Mouse (Mus musculus): ENCODE data around the gene Svop. TPM values are rescaled to one million over a fixed set of nuclear protein-coding genes. Genes with fewer than 3 reads are reported as not detected.

Gene Svop
- polyA plus RNA-seq, 1 experiment from 2014 or later, result 1.2 TPM

DNA sequence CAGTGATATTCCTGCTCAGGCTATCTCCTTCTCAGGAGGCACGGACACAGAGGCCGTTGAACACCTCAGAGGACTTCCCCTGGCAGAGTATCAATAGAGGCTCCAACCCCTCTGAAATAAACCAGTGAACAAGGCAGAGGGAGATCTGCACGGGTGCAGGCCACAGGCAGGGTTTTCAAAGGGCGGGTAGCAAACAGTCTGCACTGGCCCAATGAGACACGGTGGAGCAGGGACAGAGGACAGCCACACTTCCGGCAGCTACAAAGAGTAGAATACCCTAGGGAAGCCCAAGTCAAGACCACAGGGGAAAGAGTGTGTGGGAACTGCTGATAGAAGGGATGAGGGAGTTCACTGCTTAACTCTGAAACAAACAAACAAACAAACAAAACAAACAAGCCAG is 107.8 kb downstream of the Svop start:
- ATAC-seq (ENCODE audit: low FRiP score, low TSS enrichment) (no peak), DNase-seq (ENCODE audit: low spot score) (no peak)
- no peak overlapping the region for H3K4me3 ChIP-seq (ENCODE audit: low read depth, low read length)
- WGBS, result 59% methylated on average over 6 of the region's 6 CpGs
- H3K4me1 ChIP-seq (replicated peaks; ENCODE audit: control insufficient read depth, insufficient read depth), result 0 out of 2 replicates have a peak, but pooled peaks cover 3% of the 10 kb centered on the region
- H3K9ac ChIP-seq (ENCODE audit: low read length), result no peak overlapping the region
- no peaks in the 10 kb centered on the region for H3K9me3 ChIP-seq (ENCODE audit: control insufficient read depth, low read length)
- no peaks in the 10 kb centered on the region; the same call in 1 of the 2 replicates for H3K36me3 ChIP-seq (ENCODE audit: control insufficient read depth, insufficient read depth, low read length)
- H3K4me2 ChIP-seq (replicated peaks; ENCODE audit: low read depth), result no peak overlapping the region
- no peak overlapping the region for H3K27ac ChIP-seq (replicated peaks)
- no peak for TF ChIP-seq CTCF (IDR thresholded peaks at IDR 0.05; ENCODE audit: low read depth)
- no peaks in the 10 kb centered on the region for H3K27me3 ChIP-seq (ENCODE audit: control insufficient read depth, insufficient read depth, low read length)

DNA sequence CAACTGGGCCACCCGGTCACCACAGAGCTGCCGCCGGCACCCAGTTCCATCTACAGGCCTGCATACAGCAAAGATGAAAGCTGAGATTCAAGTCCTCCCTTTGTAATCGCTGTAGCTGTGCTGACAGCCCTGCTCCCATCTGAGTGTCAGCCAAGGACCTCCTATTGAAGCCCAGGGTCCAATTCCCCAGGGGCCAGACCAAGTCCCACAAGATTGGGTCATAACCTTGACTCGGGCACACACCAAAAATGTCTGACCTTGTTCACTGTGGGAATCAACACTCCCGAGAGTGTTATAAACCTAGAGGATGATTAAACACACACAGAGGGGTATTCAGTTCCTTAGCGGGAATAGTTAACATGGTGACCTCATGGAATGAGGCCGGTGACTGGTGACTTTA is 109.5 kb downstream of the Svop start:
- no peaks in the 10 kb centered on the region; the same call in 1 of the 2 replicates for H3K36me3 ChIP-seq (ENCODE audit: control insufficient read depth, insufficient read depth, low read length)
- TF ChIP-seq EP300 (optimal IDR thresholded peaks at IDR 0.05) (no peak), CTCF (IDR thresholded peaks at IDR 0.05; ENCODE audit: low read depth) (no peak)
- no peak overlapping the region for H3K4me2 ChIP-seq (replicated peaks; ENCODE audit: low read depth)
- H3K4me1 ChIP-seq (replicated peaks; ENCODE audit: control insufficient read depth, insufficient read depth), result 0 out of 2 replicates have a peak, but pooled peaks cover 3% of the 10 kb centered on the region
- H3K27ac ChIP-seq (replicated peaks), result no peak overlapping the region
- no peak overlapping the region for H3K4me3 ChIP-seq (ENCODE audit: low read depth, low read length)
- no peak for ATAC-seq (ENCODE audit: low FRiP score, low TSS enrichment)
- no peak for DNase-seq (ENCODE audit: low spot score)
- no peak overlapping the region for H3K9ac ChIP-seq (ENCODE audit: low read length)
- H3K27me3 ChIP-seq (ENCODE audit: control insufficient read depth, insufficient read depth, low read length), result no peaks in the 10 kb centered on the region
- 83% methylated on average over 8 of the region's 8 CpGs for WGBS
- no peaks in the 10 kb centered on the region for H3K9me3 ChIP-seq (ENCODE audit: control insufficient read depth, low read length)

- 80% methylated on average over 6 of the region's 6 CpGs for WGBS
- Histone ChIP-seq H3K36me3 (ENCODE audit: control insufficient read depth, insufficient read depth, low read length) (no peaks in the 10 kb centered on the region; the same call in 1 of the 2 replicates), H3K27ac (replicated peaks) (no peak overlapping the region), H3K9ac (ENCODE audit: low read length) (no peak overlapping the region), H3K4me1 (replicated peaks; ENCODE audit: control insufficient read depth, insufficient read depth) (no peaks in the 10 kb centered on the region; the same call in 1 of the 2 replicates), H3K4me2 (replicated peaks; ENCODE audit: low read depth) (no peak overlapping the region), H3K27me3 (ENCODE audit: control insufficient read depth, insufficient read depth, low read length) (no peaks in the 10 kb centered on the region), H3K4me3 (ENCODE audit: low read depth, low read length) (no peak overlapping the region), H3K9me3 (ENCODE audit: control insufficient read depth, low read length) (no peaks in the 10 kb centered on the region)
- no peak for DNase-seq (ENCODE audit: low spot score)
- ATAC-seq (ENCODE audit: low FRiP score, low TSS enrichment), result 0 out of 2 replicates have a peak, but pooled peaks have one; percentile 31
- no peak for TF ChIP-seq EP300 (optimal IDR thresholded peaks at IDR 0.05)
- 0 out of 2 replicates have a peak, but pooled peaks have one; percentile 5 for TF ChIP-seq CTCF (IDR thresholded peaks at IDR 0.05; ENCODE audit: low read depth)
Measured at GRCm38 (mm10) chr5:113981171-113981570, 110.2 kb downstream of the Svop start.

- H3K4me2 ChIP-seq (replicated peaks; ENCODE audit: low read depth), result no peak overlapping the region
- no peaks in the 10 kb centered on the region; the same call in 1 of the 2 replicates for H3K36me3 ChIP-seq (ENCODE audit: control insufficient read depth, insufficient read depth, low read length)
- H3K9me3 ChIP-seq (ENCODE audit: control insufficient read depth, low read length), result no peaks in the 10 kb centered on the region
- ATAC-seq (ENCODE audit: low FRiP score, low TSS enrichment) (no peak), DNase-seq (ENCODE audit: low spot score) (no peak)
- H3K4me1 ChIP-seq (replicated peaks; ENCODE audit: control insufficient read depth, insufficient read depth), result peaks cover 5% of the 10 kb centered on the region
- 61% methylated on average over 1 of the region's 1 CpGs for WGBS
- no peak overlapping the region for H3K4me3 ChIP-seq (ENCODE audit: low read depth, low read length)
- H3K9ac ChIP-seq (ENCODE audit: low read length), result no peak overlapping the region
- TF ChIP-seq EP300 (optimal IDR thresholded peaks at IDR 0.05), result no peak
- no peak for TF ChIP-seq CTCF (IDR thresholded peaks at IDR 0.05; ENCODE audit: low read depth)
- H3K27ac ChIP-seq (replicated peaks), result no peak overlapping the region
- H3K27me3 ChIP-seq (ENCODE audit: control insufficient read depth, insufficient read depth, low read length), result no peaks in the 10 kb centered on the region
Measured at GRCm38 (mm10) chr5:113980511-113980910, 110.9 kb downstream of the Svop start.

- TF ChIP-seq CTCF (IDR thresholded peaks at IDR 0.05; ENCODE audit: low read depth), result no peak
- TF ChIP-seq EP300 (optimal IDR thresholded peaks at IDR 0.05), result no peak
- Histone ChIP-seq H3K9me3 (ENCODE audit: control insufficient read depth, low read length) (no peaks in the 10 kb centered on the region), H3K27ac (replicated peaks) (no peak overlapping the region), H3K4me3 (ENCODE audit: low read depth, low read length) (no peak overlapping the region), H3K27me3 (ENCODE audit: control insufficient read depth, insufficient read depth, low read length) (no peaks in the 10 kb centered on the region), H3K4me2 (replicated peaks; ENCODE audit: low read depth) (no peak overlapping the region), H3K4me1 (replicated peaks; ENCODE audit: control insufficient read depth, insufficient read depth) (peaks cover 13% of the 10 kb centered on the region), H3K36me3 (ENCODE audit: control insufficient read depth, insufficient read depth, low read length) (no peaks in the 10 kb centered on the region), H3K9ac (ENCODE audit: low read length) (no peak overlapping the region)
- WGBS, result 55% methylated on average over 8 of the region's 8 CpGs
- DNase-seq (ENCODE audit: low spot score) (no peak), ATAC-seq (ENCODE audit: low FRiP score, low TSS enrichment) (no peak)
Measured at GRCm38 (mm10) chr5:113977309-113977708, 114.1 kb downstream of the Svop start.

Other genes with a start within 250 kb of the Svop start
- gene Coro1c, start 182.8 kb downstream of the Svop start, polyA plus RNA-seq (2015; fragmentation: Nextera tagmentation; extraction: Ambion mirVana), result 91.6 and 93.6 TPM in 2 replicates
- 5.0 and 5.3 TPM in 2 replicates for gene Ssh1, start 97.7 kb downstream of the Svop start, polyA plus RNA-seq (2015; fragmentation: Nextera tagmentation; extraction: Ambion mirVana)
- gene Dao, start 87.9 kb downstream of the Svop start, polyA plus RNA-seq (2015; fragmentation: Nextera tagmentation; extraction: Ambion mirVana), result 0.15 and 0.24 TPM in 2 replicates
- 5.3 and 5.7 TPM in 2 replicates for gene Usp30, start 26.1 kb downstream of the Svop start, polyA plus RNA-seq (2015; fragmentation: Nextera tagmentation; extraction: Ambion mirVana)
- gene Alkbh2, start 36.6 kb upstream of the Svop start, polyA plus RNA-seq (2015; fragmentation: Nextera tagmentation; extraction: Ambion mirVana), result 6.2 and 6.9 TPM in 2 replicates
- 15.1 and 16.2 TPM in 2 replicates for gene Ung, start 38.8 kb upstream of the Svop start, polyA plus RNA-seq (2015; fragmentation: Nextera tagmentation; extraction: Ambion mirVana)
- gene Acacb, start 55.0 kb upstream of the Svop start, polyA plus RNA-seq (2015; fragmentation: Nextera tagmentation; extraction: Ambion mirVana), result 1.3 and 1.4 TPM in 2 replicates
- gene Foxn4, start 182.2 kb upstream of the Svop start, polyA plus RNA-seq (2015; fragmentation: Nextera tagmentation; extraction: Ambion mirVana), result not detected in 2 replicates
- 3.0 and 3.8 TPM in 2 replicates for gene Myo1h, start 197.6 kb upstream of the Svop start, polyA plus RNA-seq (2015; fragmentation: Nextera tagmentation; extraction: Ambion mirVana)